Comparison of ENCODE assay signal across 16 mouse cellular contexts in genomic region chr9:102497833-102498430, GRCm38 (mm10). TPM values are rescaled to one million over a fixed set of nuclear protein-coding genes. Genes with fewer than 3 reads are reported as not detected.
DNase-seq lines count a peak whose midpoint lies in the region; TF ChIP-seq lines count a peak whose summit lies in the region.
"Had no signal": no experiment of that assay in that cellular context is flagged by ENCODE, and none has a peak within 500 bp of the region (broad histone marks: within the 10 kb centered on the region; RNA-seq: fewer than 3 reads in every experiment).

No protein-coding gene starts in this region.

- intact Hi-C loops in heart, adult 2 months (cut with DNase I): loop anchor here (5.0 kb wide), 1 partner anchor 56 kb away; no protein-coding TSS in a partner anchor
- intact Hi-C loops in heart, postnatal 14 days (cut with DNase I): loop anchor here (5.0 kb wide), 1 partner anchor 91 kb away; no protein-coding TSS in a partner anchor

- H3K27ac ChIP-seq in heart, adult 2 months: peak overlapping the region; percentile 86
- H3K27ac ChIP-seq: forebrain, embryonic 12.5 days had no signal

- peaks cover 2% of the 10 kb centered on the region; the same call in 1 of the 2 replicates for H3K36me3 ChIP-seq in heart, adult 2 months (ENCODE audit: control insufficient read depth, insufficient read depth, low read length)
- H3K36me3 ChIP-seq: forebrain, embryonic 12.5 days had no signal

- no peaks in the 10 kb centered on the region for H3K27me3 ChIP-seq in heart, adult 2 months (ENCODE audit: control insufficient read depth, insufficient read depth, low read length)

- H3K79me2 ChIP-seq in heart, adult 2 months (replicated peaks; ENCODE audit: control insufficient read depth, insufficient read depth, low read length): no peaks in the 10 kb centered on the region

- no peak overlapping the region for H3K4me3 ChIP-seq in heart, adult 2 months
- H3K4me3 ChIP-seq: forebrain, embryonic 12.5 days had no signal

- DNase-seq in adrenal gland, adult 18-20 months (ENCODE audit: low spot score in 2 of 2): peak; percentile 41 to 48
- peak; percentile 48 for DNase-seq in adrenal gland, postnatal 10 days
- DNase-seq in heart, adult 2 months: peak; percentile 74 to 83
- DNase-seq in heart, postnatal 14 days: peak; percentile 59 to 73
- no peak for DNase-seq in left cerebral cortex, adult 9 months (ENCODE audit: low spot score in 2 of 2)
- no peak for DNase-seq in layer of hippocampus, adult 18-20 months (ENCODE audit: low spot score in 2 of 2)
- DNase-seq in MN1 (ENCODE audit: low spot score): no peak
- DNase-seq: kidney, adult 8-10 months; lung, embryonic 14.5 days; right cerebral cortex, adult 18-20 months had no signal

- H3K9ac ChIP-seq in heart, adult 2 months (ENCODE audit: low read depth, low read length): no peak overlapping the region
- H3K9ac ChIP-seq: forebrain, embryonic 12.5 days; lung, embryonic 14.5 days had no signal

- no peak for TF ChIP-seq CTCF in heart, adult 2 months (IDR thresholded peaks at IDR 0.05)

- peaks cover 21% of the 10 kb centered on the region for H3K4me1 ChIP-seq in heart, adult 2 months (ENCODE audit: control insufficient read depth, insufficient read depth, low read length)

- TF ChIP-seq POLR2A in heart, adult 2 months (IDR thresholded peaks at IDR 0.05; ENCODE audit: insufficient read depth, low read depth, low read length): 0 out of 2 replicates have a peak, but pooled peaks have one; percentile 19

- 47% methylated on average over 9 of the region's 9 CpGs for WGBS in heart, adult 2 months

- peak; percentile 72; the same call in 1 of the 2 replicates for TF ChIP-seq EP300 in heart, adult 2 months (IDR thresholded peaks at IDR 0.05; ENCODE audit: insufficient read depth, low read depth, low read length)

RNA-seq across cellular contexts. Expression of gene Ky, which starts 7.6 kb away (rescaled TPM):
- under 1 TPM; 0.27 to 0.35 TPM for total RNA-seq in adrenal gland, adult 18-20 months (2021)
- total RNA-seq in adrenal gland, postnatal 10 days (2021): 1 to 10 TPM; 1.3 to 6.9 TPM
- 10 to 100 TPM; 11.4 to 12.1 TPM for total RNA-seq in heart, adult 2 months (2021)
- 8.2 and 15.7 TPM in 2 replicates for polyA plus RNA-seq in heart, adult 2 months (2012; rRNA removed)
- 10 to 100 TPM; 29.2 to 32.2 TPM for total RNA-seq in heart, postnatal 14 days (2021)
- total RNA-seq in layer of hippocampus, adult 18-20 months (2021): 1 to 10 TPM; 2.3 to 3.0 TPM
- total RNA-seq: common myeloid progenitor, adult 5-6 weeks; megakaryocyte, adult 5-6 weeks; monocyte, adult 5-6 weeks; neutrophil, adult 5-6 weeks had no signal
- polyA plus RNA-seq: liver, adult 2 months had no signal

Comparison
In these comparisons a context has a peak if more than half of its experiments do, and no peak if none do; other contexts are left out.
1. DNase-seq: peak in adrenal gland, adult 18-20 months (2 of 2), adrenal gland, postnatal 10 days (single experiment), heart, adult 2 months (2 of 2) and heart, postnatal 14 days (2 of 2); none in left cerebral cortex, adult 9 months (0 of 2), layer of hippocampus, adult 18-20 months (0 of 2) and MN1 (single experiment).